Mouse (Mus musculus): ENCODE measurements around the gene Ndufb6.

GRCm38 (mm10) chr4:40309682-40310081, 30.5 kb upstream of the Ndufb6 start:
- TF ChIP-seq CTCF (IDR thresholded peaks at IDR 0.05; ENCODE audit: low read depth) (no peak), EP300 (IDR thresholded peaks at IDR 0.05; ENCODE audit: low read depth) (no peak)

All from liver, postnatal 0 days (tissue).